Mouse (Mus musculus) urinary bladder, adult 2 months (tissue): ENCODE measurements around the gene Asb8. TPM values are rescaled to one million over a fixed set of nuclear protein-coding genes. Genes with fewer than 3 reads are reported as not detected.

Experiments
- DNase-seq: peaks from one replicate; pipeline ENCODE4 v3.0.0; 2022; ENCODE audit warnings: low spot score
- polyA plus RNA-seq: library from polyadenylated mRNA; depleted of rRNA; stranded (reverse); fragments of >200 nt; gene quantifications from 2 replicates; pipeline ENCODE4 v1.2.3, GENCODE M21; 2012; rRNA removed

The Asb8 gene
- polyA plus RNA-seq = 56.1 and 59.9 TPM in 2 replicates

DNA sequence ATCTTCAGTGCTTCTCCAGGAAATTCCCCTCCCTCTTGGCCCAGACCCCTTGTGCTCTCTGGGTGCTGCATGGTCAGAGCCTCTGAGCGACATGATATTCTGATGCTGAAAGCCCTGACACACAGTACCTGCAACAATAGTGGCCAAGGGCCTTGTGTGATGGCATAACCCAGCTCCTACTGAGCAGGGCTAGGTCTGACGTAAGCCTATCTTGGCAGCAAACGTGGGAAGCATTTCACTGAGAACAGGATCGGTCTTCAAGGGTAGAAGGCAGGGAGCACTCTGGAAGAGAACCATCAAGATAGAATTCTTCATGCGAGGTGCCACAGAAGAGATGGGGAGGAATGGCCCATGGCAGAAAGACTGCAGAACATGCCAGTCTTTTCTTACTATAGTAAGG, at the start of gene Asb8:
TSS of gene Asb8 (minus strand) at position 101 of the 400 bp plus-strand sequence.
- no peak for DNase-seq

DNA sequence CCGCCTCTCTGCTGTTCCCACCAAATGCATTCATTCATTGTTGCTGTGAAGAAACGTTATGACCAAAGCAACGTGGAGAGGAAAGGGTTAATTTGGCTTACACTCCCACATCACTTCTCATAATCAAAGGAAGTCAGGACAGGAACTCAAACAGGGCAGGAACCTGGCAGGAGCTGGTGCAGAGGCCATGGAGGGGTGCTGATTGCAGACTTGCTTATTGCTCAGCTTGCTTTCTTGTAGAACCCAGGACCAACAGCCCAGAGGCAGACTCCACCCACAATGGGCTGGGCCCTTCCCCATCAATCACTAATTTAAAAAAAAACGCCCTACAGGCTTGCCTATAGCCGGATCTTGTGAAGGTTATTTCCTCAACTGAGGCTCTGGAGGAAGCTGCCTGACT, 48.7 kb upstream of the Asb8 start:
- DNase-seq = no peak

DNA sequence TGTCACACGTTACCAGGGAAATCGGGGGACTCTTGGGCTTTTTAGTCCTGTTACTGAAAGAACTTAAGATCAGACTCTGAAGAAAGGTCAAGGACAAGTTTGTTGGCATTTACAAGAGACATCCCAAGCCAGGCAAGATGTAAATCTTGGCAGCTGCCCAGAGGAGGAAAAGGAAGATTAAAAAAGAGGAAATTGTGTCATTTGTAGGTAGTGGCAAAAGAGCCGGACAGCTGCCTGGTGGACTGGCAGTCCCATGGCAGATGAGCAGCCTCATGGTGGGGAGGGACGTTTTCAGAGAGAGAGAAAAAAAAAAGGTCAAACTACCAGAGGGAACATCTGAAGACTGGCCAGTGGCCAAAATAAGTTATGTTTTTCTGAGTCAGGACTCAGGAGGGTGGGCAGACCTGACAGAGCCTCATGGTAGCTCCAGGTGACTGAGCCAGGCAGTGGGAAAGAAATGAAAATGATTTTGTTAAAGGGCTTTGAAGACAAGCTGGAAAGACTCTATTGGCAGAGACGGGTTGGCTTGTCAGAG, 48.0 kb upstream of the Asb8 start:
- no peak for DNase-seq

DNA sequence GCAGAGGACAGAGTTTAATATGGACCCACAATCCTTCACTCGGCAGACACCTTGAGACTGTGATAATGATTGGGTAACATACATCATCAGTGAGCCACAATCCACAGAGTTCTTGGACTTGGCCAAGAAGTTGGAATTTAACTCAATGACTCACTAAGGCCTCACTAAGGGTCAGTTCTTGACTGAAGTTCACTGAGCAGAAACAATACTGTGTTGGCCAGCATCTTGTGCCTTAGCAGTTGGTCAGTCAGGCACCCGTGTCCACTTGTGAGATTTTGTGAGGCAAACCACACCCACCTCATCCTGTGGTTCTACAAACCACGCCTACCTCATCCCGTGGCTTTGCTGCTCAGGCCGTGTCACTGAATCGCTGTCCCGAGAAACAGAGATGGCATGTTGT, 44.3 kb upstream of the Asb8 start:
- no peak for DNase-seq

DNA sequence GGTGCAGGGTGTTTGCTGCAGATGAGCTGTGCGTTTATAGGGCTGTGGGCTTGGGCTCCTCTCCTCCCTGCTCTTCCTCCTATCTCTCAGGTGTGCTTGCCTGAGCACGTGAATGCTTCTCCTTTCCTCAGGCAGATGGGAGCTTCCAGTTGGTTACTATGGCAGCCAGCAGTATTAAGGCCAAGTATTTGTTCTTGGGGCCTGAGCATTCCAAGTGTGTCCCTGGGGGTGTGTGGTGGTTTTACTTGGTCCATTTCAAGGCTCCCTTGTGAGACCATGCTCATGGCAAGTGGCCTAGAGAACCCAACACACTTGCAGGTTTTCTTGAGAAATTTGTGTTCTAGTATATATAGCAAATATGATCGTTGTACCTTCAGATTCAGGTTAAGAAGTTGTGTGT, 30.0 kb upstream of the Asb8 start, which contains the start of gene Olfr288:
TSS of gene Olfr288 (minus strand) at position 101 of the 400 bp plus-strand sequence.
- no peak for DNase-seq

DNA sequence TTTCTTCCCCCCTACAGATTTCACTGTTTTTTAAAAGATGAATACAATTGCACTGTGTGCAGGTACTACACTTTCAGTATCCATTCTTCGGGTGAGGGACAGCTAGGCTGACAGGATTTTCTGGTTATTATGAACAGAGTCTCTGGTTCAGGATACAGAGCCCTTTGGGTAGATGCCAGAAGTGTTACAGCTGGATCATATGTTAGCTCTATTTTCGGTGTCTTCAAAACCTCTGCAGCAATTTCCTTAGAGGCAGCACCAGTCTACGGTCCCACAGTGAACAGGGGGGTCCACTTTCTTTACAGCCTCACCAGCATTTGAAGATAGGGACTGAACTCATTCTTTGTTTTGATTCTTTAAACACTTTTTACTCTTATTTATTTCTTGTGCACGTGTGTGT, 19.0 kb upstream of the Asb8 start:
- DNase-seq = no peak

DNA sequence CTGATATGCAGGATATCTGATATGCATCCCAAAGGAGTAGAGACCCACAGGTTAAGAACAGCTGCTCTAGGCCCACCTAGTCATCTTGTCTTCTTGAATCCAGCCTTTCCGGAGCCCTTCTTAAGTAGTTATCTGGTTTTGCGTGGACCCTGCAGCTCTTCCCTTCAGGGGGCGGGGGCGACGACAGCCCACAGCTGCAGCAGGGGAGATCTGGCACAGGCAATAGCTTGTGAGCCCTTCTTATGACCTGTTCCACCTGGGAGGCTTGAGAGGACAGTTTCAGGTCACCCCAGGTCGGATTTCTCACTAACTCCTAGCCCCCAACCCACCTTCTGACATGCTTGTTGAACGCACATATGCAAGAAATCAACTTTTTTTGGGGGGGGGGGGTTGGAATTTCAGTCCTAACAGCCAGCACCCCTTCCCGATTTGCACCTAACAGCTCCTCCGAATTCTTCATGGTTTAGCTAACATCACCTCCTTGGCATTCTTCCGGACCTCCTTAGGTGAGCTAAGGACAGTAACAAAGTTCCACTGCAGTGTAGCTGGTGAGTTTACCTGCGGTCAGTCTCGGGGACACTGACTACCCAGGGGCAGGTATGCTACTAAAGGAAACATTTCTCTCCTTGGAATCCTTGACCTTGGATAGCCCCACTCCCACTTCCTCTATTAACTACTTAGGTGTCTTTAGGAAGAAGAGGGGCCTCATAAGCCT, 16.6 kb upstream of the Asb8 start:
- no peak for DNase-seq

DNA sequence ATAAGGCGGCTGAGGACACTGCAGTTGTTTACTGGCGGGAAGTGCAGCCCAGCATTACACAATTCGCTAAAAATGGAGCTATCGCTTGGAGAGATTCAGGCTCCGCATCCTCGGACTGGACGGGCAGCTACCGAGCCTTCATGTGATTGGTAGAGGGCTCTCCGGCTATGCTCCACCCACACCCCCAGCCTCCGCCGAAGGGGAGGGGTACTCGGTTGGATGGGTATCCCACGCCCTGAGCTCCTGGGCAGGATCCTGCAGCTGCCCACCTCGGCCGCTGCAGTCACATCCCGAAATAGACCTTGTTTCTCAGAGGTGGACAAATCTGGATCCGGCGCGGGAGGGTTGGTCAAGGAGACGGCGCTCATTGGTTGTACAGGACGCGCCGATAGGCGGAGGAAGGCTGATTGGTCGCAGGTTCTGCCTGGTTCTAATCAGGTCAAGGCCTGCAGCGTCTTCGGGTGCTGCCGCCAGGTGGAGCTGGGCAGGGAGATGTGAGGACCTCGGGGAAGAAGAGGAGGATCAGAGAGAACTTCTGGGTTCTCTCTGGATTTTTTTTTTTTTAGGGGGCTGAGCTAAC, 15.8 kb upstream of the Asb8 start:
- peak; percentile 82 for DNase-seq

DNA sequence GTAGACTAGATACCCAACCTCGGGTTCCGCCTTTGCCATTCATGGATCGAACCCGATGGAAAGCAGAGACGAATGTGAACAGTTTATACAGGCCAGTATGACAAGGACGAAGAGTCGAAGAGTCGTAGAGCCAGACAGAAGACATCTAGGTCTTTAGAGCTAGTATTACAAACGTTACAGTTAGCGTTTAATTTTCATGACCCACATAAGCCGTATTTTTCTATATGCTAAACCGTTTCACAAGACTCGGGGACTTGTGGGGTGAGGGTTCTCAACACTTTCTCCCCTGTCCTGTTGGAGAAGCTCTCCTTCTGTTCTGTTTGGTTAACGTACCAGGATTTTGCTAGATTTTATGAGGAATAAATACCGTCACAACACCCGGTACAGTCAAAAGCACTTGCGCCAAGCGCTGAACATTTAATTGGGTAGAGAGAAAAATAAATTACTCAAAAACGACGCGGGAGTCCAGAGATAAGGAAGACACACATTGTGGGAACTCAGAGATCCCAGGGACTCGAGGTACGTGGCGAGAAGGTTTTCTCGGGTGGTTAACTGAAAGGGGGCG, 15.2 kb upstream of the Asb8 start:
- DNase-seq = no peak

DNA sequence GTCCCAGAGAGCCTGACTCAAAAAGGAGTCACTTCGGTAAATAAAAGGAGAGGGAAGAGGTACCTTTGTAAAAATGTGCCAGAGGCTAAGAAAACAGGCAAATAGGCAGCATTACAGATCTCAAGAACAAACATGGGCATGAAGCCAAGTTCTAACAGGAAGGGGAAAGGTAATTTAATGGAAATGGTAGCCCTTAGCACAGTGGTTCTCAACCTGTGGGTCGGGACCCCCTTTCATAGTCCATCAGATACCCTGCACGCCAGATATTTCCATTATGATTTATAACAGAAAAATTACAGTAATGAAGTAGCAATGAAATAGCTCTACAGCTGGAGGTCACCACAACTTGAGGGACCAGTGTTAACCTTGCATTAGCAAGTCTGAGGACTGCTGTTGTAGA, 11.9 kb upstream of the Asb8 start:
- DNase-seq = no peak

DNA sequence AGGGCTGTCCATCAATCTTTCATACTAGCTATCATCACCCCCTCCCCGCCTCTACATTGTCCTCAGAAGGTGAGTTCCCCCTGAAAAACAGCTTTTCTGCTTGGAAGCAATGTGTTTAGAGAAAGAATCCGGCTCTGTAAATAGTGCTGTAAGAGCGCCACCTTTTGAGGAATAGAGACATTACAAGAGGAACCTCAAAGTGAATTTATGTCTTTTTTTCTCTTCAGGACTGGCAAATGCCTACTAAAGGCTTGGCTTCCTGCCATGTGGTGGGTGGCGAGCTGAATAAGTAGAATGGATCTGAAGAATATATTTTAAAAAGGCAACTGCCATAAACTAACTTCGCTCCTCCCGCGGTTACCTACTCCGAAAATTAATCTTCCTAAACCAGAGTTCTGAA, 8.4 kb upstream of the Asb8 start:
- DNase-seq = no peak

DNA sequence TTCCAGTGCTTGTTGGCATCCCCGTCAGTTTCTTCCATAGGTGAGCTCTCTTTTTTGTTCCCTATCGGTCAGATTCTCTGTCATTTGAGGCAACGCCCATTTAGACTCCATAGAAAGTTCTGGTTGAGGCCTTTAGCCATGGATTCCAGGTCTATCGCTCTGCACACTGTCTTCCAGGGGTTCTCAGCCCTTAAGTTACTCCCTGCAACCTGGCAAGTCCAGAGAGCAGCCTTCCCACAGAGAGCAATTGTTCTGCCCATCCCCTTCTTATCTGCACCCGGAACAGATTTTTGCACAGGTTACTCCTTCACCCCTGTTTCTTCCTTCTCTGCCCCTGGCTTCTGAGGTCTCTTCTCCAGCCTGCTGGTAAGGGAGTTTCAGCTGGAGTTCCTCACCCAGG, 6.7 kb upstream of the Asb8 start:
- DNase-seq = no peak

DNA sequence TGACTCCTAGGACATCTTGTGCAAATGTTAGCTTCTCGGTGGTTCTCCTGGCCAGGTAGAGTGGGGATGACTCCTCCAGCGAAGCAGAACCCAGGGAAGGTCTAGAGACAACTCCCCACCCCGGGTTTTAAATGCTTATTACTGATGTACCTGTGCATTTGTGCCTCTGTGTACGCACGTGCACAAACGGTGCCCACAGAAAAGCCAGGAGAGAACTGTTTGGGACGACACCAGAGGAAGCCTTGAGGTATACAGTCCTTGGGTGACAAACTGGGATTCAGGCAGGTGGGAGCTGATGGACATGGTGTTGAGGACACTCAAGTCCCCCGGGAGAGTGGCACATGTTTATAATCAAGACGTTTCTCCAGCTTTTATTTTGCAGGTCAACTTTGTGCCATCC, 5.5 kb upstream of the Asb8 start:
- no peak for DNase-seq

DNA sequence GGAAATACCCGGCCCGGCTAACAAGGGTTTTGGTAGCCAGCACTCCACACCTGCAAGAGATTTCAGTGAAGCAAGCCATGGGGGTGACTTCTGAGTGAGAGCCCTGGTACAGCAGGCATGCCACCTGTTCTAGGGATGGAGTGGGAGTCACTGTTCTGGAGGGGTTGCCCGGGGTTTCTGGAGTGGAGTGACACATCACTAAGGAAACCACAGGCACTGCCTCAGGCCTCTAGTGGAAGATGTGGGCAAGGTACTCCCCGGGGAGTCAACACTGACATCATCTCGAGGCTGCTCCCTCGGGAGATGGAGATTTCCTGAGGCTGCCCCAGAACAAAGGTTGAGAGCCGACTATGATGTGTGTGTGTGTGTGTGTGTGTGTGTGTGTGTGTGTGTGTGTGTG, 4.9 kb upstream of the Asb8 start:
- DNase-seq = no peak

DNA sequence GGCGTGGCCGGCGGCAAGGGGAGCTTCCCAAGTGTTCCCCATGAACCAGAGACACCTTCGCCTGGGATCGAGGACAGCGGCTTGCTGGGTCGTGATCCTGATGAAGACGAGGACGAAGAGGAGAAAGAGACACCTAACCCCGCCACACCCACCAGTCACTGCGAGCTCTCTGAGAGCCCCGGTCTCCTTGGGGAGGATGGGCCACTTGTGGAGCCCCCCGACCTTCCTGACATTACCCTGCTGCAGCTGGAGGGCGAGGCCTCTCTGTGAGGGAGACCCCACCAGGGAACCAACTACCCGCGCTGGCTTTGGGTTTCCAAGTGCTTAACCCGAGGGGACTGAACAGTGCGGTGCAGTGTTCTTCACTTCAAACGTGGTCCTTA, 3.2 kb upstream of the Asb8 start:
- DNase-seq = no peak

DNA sequence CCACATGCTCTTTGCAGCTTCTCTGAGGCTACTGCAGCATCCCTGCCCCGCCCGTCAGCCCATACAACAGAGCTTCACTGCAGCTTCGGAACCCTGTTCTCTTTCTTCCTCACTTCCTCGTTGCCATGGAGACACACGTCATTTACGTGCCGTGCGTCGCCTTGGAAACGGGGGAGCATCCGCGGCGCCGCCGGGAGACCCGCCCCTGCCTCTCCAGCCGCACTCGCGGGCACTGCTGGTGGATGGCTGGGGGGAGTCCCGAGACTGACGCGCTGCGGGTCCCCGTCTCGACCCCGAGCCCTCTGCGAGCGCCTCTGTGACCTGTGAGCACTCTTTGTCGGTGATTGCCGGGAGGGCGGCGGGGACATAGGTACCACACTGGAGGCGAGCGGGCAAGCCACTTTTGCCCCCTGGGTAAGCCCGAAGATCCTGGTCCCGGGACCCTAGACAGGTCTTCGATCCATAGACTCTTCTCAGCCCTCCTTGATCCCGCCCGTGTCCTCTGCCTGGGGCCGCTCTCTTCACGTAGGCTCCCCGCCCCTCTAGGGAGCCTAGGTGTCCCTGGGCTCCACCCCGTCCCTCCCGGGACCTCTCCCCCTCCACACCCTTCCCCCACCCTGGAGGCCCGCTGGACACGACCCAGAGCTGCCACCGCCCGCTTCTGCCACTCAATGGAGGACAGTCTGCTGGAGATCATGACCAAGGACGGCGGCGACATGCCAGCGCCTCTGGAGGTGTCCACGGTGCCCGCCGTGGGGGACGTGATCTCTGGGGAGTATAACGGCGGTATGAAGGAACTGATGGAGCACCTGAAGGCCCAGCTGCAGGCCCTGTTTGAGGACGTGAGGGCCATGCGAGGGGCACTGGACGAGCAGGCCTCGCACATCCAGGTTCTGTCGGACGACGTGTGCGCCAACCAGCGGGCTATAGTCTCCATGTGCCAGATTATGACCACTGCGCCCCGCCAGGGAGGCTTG, 2.5 kb upstream of the Asb8 start:
- peak; percentile 45 for DNase-seq

DNA sequence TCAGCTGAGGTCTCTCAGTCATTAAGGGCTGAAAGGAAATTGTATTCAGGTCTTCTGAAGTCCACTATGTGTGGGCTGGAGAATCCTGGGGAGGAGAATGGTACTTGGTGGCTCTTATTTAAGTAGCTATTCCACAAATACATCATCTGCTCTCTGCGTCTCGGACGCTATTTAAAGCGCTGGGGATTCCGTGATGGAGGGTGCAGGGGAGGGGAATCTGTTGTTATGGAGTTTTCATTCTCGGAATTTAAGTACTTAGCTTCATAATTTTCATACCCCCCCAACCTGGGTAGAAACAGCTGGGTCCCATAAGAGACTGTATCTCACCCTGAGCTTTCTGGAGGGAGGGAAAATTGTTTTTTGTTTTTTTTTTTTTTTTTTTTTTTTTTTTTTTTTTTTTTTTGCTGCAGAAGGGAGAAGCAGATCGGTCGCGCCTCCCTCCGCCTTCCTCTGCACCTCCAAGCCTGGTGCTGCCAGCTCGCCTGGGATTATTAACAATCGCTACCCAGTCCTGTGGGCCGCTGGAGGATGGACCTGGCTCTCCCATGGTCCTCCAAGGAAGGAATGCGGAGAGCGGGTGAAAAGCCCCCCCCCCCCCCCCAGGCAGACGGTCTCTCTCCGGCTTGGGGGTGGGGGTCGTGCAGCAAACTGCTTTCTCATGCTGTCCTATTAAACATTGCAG, 1.7 kb upstream of the Asb8 start, which contains the start of gene Ccdc184:
TSS of gene Ccdc184 (plus strand) at position 196 of the 682 bp plus-strand sequence.
- DNase-seq = no peak

DNA sequence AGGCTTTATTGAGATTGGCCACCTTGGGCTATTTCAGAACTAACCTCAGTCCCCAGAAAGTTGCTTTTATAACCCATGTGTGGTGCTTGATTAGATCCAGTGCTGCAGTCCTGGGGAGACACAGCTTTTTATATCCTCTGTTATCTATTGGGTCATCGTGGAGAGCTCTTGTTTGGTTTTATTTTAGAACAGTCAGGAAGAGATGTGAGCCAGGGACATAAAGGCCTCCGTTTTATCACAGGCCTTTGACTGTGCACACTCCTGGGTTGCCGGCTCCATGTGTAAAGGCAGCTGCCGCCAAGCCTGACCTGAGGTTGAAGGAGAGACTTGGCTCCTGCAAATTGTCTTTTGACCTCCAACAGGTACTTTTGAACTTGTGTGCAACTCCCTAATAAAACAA, 2.9 kb downstream of the Asb8 start:
- no peak for DNase-seq

DNA sequence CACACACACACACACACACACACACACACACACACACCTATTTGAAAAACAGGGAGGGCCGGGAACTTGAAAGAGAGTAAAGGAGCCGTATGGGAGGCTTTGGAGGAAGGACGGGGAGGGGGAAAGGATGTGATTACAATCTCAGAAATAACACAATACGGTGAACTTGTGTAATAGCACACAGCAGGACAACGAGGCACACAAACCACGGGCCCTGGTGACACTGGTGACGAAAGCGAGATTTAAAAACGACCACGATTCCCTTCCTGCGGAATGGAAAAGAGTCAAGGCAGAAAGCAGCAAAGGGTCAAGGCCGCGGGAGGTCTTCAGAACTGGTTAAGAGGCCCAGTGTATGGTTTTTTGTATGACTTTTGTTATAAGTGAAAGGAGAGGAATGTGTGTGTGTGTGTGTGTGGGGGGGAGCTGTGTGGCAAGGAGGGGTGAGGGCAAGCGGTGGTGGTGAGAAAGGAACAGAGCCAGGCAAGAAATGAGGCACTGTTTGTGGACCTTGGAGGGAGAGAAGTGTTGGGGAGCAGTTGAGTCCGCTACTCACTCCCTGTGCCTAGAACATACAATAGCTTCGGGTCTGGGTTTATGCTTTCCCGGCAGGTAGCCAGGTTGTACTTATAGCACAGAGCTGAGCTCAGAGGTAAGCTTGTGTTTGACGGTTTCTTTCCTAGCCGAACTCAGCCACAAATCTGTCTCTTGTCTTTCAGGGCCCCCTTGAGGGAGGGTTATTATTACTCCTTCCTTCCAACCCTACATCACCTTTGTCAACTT, 4.2 kb downstream of the Asb8 start:
- no peak for DNase-seq

DNA sequence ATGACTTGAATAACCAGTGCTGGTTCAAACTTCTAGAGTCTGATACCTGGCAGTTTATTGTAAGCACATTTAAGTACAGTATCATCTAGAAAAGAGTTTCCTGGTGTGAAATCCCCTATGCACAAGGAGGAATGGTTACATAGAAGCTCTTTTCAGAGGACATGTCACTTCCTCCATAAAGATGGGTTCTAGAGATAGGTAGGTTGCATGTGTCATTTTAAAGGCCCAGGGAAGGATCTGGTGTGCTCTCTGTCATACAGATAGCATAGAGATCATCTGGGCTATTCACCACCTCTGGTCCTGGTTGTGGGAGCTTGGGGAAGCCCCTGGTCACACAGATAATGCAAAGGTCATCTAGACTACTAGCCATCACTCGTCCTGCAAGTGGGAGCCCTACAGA, 8.2 kb downstream of the Asb8 start:
- DNase-seq = no peak

DNA sequence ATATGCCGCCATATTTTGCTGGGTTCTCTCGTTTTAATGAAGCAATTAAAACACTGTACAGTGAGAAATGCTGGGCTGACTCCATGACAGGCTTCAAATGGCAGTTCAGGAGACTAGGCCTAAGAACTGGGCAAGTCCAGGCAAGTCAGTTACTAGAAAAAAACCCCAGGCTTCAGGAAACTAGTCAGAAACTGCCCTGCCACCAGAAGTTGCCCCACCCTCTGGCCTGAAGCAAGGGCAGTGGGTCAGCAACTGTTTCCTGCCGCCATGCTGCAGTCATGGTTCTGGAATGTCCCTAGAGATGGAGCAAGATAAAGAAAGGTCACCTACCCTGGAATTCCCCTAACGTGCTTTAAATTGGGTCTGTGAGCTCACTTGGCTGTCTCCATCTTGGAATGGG, 9.5 kb downstream of the Asb8 start:
- DNase-seq = no peak
